Mouse (Mus musculus) small intestine, adult 2 months (tissue): ENCODE results near the gene Kpna7.

Experiments used
- CTCF ChIP-seq: fragments of 200-500 bp; IDR thresholded peaks from 2 replicates; pipeline ENCODE4 v1.5.1; 2012; ENCODE audit warnings: low read depth, mild to moderate bottlenecking, control low read depth, inconsistent platforms, low read length, moderate library complexity, mixed read lengths; ENCODE audit not compliant: insufficient replicate concordance, insufficient read length; ENCODE audit errors: extremely low read depth
- POLR2A ChIP-seq: fragments of 200-500 bp; IDR thresholded peaks from 2 replicates; pipeline ENCODE4 v1.6.1; 2012; ENCODE audit warnings: low read depth, mild to moderate bottlenecking, control low read depth, inconsistent platforms, low read length, moderate library complexity

DNA sequence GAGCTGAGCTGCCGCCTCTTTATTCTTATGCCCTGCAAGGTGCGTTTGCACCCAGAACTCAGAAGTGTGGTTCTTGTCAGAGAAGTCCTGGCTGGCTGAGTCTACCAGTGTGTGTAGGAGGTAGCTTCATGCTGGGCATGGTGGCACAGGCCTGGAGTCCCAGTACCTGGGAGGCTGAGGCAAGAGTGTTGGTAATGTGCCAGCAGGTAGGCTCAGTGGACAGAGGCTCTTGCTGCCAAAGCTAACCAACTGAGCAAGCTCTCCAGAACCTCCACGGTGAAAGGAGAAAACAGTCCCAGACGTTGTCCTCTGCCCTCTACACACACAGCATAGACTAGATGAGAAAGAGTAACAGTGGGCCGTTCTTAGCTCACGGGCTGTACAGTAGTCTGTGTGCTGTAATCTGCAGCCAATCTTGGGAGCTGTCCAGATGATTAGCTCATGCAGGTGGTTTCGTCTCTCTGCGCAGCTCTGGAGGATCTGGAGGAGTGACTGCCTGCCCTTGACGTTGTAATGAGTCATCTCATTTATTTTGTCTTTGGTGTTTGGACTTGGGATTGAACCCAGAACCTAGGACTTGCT lies 22.0 kb upstream of the Kpna7 start:
- TF ChIP-seq CTCF = no peak
- TF ChIP-seq POLR2A = no peak
